Mouse (Mus musculus): Measurements from ENCODE around the gene Khdrbs1.

- peak; percentile 72 for TF ChIP-seq POLR2A (IDR thresholded peaks at IDR 0.05; ENCODE audit: control insufficient read depth, extremely low read depth, insufficient read depth, low read length, poor library complexity)
- TF ChIP-seq CTCF (IDR thresholded peaks at IDR 0.05; ENCODE audit: borderline replicate concordance, control insufficient read depth, extremely low read depth, insufficient read depth, low read length, poor library complexity): peak; percentile 4; the same call in 1 of the 2 replicates
These were observed at the start of gene Khdrbs1 for GRCm38 (mm10) chr4:129742232-129743009.

Data from thymus, adult 2 months (tissue).